Mouse (Mus musculus): Measurements from ENCODE around the gene 4921511C20Rik. TPM values are rescaled to one million over a fixed set of nuclear protein-coding genes. Genes with fewer than 3 reads are reported as not detected.

The 4921511C20Rik gene
- polyA plus RNA-seq (2016; fragmentation: Nextera tagmentation; extraction: Ambion mirVana) = not detected in 2 replicates

DNA sequence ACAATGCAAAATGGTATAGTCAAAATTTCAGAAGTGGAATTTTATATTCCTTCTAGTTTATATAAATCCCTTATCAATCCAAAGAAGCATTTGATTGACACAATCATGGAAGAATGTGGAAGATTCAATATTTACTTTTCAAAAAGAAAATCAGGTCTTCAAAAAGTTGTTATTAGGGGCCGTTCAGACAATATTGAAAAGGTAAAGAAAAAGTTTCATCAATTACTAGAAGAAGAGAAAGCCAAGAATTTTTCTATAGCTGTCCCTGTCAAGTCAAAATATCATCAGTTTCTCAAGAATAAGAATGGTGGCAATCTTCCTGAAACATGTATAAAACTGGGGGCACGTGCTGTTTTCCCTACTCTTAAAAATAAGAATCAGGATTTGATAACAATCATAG is at the start of gene 4921511C20Rik:
Gene 4921511C20Rik, plus strand, starts transcription at position 301 of the 400 bp plus-strand sequence.
- Histone ChIP-seq H3K36me3 (replicated peaks) (no peaks in the 10 kb centered on the region), H3K9me3 (no peaks in the 10 kb centered on the region), H3K27me3 (ENCODE audit: poor library complexity, severe bottlenecking) (no peaks in the 10 kb centered on the region), H3K27ac (no peak within 1 kb of the TSS), H3K4me3 (no peak within 1 kb of the TSS), H3K4me1 (no peaks in the 10 kb centered on the region)
- WGBS = 85% methylated on average over 2 of the region's 2 CpGs
- no peak for DNase-seq (ENCODE audit: extremely low spot score, low spot score)
